Mouse (Mus musculus): Measurements from ENCODE around the gene Rbm20.
"Not testable (repeated sequence)": the region's sequence is repeated elsewhere in the genome, so short reads cannot be mapped to it uniquely, and the experiment has no call there.

Gene Rbm20

GRCm38 (mm10) chr19:53902739-53903487, 225.8 kb downstream of the Rbm20 start:
- DNase-seq (ENCODE audit: low spot score) = peak; percentile 97

- DNase-seq (ENCODE audit: low spot score) = peak; percentile 32
Measured at GRCm38 (mm10) chr19:53903507-53904321, 226.6 kb downstream of the Rbm20 start.

DNA sequence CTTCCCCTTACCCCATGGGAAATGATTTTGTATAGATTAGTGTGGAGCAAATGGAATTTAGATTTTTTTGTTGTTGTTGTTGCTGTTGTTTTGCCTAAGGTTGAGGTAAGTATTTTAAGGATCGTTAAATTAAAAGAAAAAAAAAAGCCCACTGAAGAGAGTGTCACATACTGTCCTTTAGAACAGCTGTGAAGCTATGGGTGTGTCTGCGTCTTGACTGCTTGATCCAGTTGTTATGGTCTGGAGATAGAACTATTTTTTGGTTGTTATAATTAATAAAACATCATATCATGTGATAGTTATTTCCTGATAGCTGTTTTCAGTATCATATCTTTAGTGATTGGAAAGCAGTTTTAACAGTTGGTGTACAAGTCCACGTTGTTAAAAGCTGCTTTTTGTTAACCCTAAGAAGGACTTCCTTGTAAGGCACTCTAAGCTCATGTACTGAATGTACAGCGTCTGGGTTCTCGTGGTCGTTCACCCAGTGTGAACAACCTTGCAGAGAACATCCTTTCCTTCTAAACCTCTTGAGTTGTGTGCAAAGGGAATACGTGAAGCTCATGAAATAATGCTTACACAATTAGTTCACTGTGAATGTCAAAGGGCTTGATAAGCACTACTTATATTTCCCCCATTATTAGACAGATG, 227.9 kb downstream of the Rbm20 start:
- DNase-seq (ENCODE audit: low spot score) = no peak

DNA sequence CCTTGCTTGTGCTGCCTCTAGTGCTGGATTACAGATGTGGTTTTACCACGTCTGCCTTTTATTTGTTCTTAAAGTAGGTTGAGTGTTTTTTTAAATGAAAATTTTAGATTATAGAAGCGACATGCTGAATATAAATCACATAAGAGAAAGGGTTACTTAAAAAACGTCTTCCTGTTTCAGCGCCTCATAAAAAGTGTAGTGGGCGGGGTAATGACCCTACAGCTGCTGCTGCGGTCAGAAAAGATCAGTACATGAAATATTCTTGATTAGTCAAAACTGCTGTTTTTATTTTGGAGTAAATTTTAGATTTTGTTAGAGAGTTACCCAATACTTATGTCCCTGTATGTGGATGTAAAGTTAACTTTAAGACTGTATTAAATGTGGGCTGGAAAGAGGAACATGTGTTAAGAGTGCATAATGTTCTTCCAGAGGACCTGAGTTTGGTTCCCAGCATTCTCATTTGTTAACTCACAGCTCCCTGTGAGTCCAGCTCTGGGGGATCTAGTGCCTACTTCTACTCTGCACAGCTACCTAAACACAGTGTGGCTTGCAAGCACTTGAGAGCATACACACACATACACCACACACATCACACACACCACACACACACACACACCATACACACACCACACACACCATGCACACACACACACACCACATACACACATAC, 229.1 kb downstream of the Rbm20 start:
- no peak for DNase-seq (ENCODE audit: low spot score)

- not testable (repeated sequence) for DNase-seq (ENCODE audit: low spot score)
Measured at GRCm38 (mm10) chr19:53906703-53907070, 229.6 kb downstream of the Rbm20 start.

DNA sequence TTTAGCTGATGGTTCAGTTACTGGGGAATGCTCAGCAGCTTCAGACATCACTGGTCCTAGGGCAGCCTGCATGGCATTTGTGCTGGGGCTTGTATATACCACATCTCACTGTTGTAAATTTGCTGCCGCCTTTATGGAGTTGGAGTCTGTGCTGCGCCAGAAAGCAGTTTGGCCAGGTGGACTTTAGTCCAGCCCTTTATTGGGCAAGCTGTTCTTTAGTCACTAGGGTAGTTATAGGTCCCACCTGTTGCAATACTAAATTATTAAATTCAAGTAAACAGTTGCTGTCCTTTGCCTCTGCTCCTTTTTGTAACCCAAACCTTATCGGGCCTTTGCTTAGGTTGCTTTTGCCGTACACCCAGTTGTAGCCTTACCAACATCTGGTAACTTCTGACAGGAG, 237.8 kb downstream of the Rbm20 start:
- no peak for DNase-seq (ENCODE audit: low spot score)
